Mouse (Mus musculus): ENCODE measurements around the gene Ubald2.
"Not testable (repeated sequence)": the region's sequence is repeated elsewhere in the genome, so short reads cannot be mapped to it uniquely, and the experiment has no call there.

Ubald2 gene

DNA sequence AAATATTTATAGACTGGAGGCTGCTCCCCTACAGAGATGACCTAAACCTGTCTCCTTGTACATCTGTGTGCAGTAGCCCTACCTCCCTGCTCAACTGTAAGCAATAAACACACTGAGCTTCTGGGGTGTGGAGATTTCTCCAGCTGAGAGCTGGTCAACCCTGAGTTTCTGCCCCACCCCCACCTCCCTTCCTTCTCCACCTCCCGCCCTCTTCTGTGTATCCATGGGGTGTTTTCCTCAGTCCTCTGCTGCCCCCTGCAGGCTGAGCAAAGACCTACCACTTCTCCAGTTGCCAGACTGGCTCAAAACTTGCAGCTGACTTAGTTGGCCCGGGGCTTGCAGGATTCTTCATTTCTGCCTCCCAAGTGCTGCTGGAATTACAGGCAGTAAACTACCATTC is 29.9 kb downstream of the Ubald2 start:
- DNase-seq (ENCODE audit: low spot score) = peak; percentile 68

DNA sequence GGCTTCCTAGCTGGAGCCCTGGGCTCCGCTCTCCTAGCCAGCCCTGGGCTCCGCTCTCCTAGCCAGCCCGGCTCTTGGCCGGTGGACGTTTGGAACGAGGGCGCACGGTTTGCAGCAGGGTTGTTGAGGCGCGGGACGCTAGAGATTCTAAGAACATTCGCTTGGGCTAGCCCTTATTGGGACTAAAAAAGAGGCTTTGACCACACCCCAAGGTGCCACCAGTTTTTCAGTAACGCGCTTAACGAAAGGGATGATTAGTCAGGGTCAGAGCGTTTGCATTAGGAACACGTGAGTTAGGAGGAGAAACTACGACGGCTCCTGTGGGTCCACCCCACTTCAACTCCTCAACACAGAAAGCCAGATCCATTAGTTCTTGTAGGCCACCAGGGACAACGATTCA is 32.2 kb downstream of the Ubald2 start, which contains the start of gene Qrich2:
Gene Qrich2 (minus strand): TSS at position 101 of the 400 bp plus-strand sequence.
- DNase-seq (ENCODE audit: low spot score) = no peak

DNA sequence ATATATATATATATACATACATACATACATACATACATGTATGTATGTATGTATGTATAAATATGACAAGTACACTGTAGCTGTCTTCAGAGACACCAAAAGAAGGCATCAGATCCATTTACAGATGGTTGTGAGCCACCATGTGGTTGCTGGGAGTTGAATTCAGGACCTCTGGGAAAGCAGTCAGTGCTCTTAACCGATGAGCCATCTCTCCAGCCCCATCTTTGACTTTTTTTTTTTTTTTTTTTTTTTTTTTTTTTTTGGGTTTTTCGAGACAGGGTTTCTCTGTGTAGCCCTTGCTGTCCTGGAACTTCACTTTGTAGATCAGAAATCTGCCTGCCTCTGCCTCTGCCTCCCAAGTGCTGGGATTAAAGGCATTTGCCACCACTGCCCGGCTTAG is 34.4 kb downstream of the Ubald2 start:
- DNase-seq (ENCODE audit: low spot score) = not testable (repeated sequence)

DNA sequence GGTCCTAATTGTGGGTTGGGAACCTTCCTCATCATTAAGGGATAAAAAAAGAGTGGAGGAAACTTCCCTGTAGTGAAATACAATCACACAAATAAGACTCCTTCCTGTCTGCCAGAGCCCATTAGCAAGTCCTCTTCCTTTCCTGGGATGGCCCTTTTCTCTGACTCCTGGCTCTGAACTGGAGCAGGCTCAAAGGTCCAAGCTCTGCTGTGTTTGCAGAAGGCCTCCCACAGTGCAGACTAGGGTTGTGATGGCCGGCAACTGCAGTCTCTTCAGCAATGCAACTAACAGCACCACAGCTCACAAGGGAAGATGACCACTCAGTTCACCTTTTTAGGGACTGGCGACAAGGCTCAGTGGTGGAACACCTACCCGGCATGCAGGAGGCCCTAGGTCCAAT is 36.4 kb downstream of the Ubald2 start:
- no peak for DNase-seq (ENCODE audit: low spot score)

DNA sequence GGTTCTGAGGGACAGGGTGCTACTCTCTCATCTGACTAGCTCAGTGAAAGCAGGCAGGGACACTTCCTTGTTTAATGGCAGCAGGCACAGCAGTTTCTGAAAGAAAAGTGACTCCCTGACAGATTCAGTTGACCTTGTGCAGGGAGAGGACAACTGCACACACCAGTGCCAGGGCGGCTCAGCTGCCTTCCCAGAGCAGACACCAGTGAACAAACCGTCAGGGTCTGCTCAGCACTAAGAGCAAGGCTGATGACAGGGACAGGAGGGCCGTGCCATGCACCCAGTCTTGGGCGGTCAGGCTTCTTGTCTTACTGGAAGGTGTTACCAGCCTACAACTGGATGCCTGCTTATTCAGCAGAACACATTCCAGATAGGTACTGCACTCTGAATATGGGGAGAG is 37.0 kb downstream of the Ubald2 start:
- no peak for DNase-seq (ENCODE audit: low spot score)

DNA sequence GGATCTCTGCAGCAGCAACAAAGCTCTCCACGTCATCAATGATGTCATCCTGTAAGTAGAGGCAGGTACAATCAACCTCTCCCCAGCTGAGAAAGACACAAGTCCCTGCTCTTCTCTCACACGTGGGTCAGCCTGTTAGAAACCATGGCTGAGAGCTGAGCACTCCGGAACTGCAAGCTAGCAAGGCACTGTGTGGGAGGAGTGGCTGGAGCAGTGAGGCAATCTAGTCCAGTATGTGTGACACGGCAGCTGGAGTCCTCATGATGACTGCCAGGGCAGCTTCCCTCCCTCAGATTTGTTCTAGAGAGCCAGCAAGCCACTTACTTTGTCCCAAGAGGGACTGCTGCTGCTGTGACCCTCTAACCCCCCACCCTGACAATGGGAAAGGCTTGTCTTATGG is 38.4 kb downstream of the Ubald2 start:
- DNase-seq (ENCODE audit: low spot score) = no peak

DNA sequence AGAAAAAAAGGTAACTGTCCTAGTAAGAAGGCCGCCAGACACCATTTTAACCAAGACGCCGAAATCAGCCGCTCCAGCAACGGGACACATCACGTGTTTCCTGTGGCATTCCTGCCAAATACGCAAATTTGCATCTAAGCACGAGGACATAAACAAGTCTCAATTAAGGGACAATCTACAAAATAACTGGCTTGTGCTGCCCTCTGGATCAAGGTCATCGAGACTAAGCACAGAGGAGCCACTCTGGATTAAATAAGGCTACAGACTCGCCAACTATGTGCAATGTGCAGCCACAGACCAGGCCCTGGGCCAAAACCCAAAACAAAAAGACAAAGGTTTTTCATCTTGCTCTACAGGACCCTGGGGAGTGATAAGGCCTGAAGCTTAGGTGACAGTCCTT is 42.1 kb downstream of the Ubald2 start:
- no peak for DNase-seq (ENCODE audit: low spot score)

DNA sequence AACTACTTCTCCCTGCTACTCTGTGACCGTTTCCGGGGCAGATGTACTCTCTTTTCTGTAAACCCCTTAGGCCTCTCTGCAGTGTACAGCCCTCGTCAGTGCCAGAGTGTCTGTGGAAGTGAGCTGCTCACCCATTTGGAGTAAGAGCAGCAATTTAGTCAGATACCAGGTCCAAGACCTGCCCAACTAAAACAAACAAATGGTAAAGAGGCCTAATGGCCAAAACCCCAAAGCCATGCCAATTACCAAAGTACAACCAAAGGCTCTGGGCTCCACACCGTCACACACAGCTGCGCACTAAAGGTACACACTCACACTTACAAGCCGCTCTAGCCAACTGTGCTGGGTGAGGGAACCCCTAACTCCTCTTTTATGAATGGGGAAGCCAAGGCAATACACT is 42.8 kb downstream of the Ubald2 start:
- DNase-seq (ENCODE audit: low spot score) = no peak

DNA sequence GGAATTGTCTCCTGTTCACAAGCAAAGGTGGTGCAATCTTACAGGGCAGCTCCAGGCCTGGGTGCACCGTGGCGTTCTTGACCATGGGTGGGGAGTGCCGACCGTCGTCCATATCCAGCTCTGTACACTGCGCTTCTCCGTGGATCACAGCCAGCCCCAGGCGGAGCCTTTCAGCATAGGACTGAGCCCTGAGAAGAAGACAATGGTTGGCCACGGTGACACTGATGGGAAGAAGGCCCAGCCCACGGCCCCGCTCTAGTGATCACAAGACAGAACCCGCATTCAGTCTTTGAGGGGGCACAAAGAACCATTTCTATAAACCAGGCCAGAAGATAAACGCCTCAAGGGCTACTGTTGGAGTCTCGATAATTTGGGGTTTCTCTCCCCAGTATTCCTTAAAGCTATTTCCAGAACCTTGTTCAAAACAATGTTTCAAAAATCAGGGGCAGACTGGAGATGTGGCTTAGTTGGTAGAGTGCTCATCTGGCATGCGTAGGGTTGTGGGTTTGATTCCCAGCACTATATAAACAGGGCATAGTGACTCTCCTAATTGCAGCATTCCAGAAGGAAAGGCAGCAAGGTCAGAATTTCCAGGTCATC is 43.4 kb downstream of the Ubald2 start:
- DNase-seq (ENCODE audit: low spot score) = no peak

DNA sequence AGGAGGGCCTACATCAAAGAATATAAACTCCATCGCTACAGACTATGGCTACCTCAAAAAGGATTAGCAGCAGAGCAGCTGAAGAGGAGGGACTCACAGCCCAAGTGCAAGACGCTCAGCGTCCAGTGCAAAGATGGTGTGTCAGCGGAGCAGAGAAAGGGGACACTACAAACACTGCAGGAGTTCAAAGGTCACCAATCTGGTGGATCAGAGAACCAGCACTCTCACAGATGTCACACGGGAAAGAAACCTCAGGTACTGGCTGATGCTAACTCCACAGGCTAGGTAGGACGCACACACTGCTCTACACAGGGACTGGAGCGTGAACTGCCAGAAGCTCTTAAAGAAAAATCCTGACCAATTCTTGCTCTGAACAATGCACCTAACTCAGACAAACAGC is 45.1 kb downstream of the Ubald2 start:
- no peak for DNase-seq (ENCODE audit: low spot score)

DNA sequence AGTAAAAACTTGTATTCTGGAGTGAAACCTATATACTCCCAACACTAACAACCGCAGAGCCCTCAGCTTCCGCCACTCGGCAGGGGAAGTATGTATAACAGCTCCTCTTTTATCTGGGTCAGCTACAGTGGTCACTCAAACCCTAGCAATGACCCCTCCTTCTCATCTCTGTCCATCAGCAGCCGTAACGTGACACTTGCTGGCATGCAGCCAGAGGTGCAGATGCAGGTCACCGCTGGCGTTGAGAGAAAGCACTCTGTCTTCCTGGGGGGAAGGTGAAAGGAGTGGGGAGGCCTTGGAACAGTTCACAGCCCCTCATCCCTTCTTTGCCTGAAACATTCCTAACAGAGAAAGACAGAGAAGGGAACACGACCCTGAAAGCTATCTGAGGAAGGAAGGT is 45.9 kb downstream of the Ubald2 start:
- DNase-seq (ENCODE audit: low spot score) = no peak

DNA sequence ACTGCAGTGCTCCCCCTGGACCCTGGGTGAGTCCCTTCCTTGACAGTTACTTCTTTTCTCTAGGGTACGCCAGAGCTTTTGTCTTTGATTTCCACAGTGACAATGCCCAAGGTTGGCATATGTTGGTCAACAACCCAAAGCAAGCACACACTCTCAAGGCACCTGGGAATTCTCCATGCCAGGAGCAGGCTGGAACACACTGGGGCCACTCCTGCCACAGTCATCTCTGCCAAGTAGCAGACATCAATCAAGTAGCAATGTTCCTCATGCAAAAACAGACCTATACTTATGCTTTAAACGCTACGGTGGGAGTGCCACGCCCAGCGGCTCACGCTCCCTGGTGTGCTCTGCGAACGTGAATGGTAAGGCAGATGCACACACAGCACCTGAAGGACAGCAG is 47.1 kb downstream of the Ubald2 start:
- DNase-seq (ENCODE audit: low spot score) = no peak

DNA sequence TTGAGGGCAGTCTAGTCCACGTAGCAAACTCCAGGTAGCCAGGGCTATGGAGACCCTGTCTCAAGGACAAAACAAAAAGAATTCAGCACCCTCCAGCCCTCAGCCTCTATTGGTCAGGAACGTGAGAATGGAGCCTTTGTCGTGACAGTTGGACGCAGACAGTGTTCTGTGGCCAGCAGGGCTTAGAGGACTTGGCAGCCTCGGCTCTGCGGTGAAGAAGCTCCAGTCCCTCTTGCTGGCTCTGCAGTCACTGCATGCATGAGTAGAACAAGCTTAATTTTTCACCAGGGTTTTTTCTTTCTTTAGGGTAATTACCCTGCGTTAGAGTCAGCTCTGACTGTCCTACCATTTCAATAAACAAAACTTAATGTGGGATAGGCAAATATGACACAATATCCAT is 47.9 kb downstream of the Ubald2 start:
- no peak for DNase-seq (ENCODE audit: low spot score)

DNA sequence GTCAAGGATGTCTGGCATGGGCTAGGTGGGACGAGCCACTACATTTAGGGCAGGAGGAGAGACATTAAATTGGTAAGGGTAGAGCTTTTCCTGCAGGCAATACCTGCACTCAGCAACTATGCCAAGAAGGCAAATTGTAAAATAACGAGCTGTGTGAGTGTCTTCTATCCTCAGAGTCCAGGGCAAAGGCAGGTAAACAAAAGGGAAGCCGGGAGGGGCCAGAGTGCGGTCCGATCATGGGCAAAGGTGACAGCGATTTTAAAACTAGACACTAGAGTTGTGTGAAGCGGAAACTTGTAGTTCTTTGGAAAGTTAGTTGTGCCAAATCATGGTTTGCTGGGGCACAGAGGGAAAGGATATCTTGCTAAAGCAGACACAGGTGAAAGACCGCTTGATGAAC is 50.4 kb downstream of the Ubald2 start:
- DNase-seq (ENCODE audit: low spot score) = no peak

DNA sequence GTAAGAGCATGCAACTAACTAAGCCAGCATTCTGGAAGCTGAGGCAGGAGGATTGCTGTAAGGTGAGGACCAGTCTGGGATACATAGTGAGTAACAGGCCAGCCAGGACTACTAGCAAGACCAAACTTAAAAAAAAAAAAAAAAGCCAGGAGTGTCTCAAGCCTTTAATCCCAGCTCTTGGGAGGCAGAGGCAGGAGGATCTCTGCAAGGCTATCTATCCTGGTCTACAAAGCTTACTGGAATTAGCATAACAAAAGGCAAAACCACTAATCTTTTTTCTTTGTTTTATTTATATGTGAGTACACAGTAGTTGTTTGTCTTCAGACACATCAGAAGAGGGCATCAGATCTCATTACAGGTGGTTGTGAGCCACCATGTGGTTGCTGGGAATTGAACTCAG is 54.3 kb downstream of the Ubald2 start:
- DNase-seq (ENCODE audit: low spot score) = no peak
